In the genomic region with DNA sequence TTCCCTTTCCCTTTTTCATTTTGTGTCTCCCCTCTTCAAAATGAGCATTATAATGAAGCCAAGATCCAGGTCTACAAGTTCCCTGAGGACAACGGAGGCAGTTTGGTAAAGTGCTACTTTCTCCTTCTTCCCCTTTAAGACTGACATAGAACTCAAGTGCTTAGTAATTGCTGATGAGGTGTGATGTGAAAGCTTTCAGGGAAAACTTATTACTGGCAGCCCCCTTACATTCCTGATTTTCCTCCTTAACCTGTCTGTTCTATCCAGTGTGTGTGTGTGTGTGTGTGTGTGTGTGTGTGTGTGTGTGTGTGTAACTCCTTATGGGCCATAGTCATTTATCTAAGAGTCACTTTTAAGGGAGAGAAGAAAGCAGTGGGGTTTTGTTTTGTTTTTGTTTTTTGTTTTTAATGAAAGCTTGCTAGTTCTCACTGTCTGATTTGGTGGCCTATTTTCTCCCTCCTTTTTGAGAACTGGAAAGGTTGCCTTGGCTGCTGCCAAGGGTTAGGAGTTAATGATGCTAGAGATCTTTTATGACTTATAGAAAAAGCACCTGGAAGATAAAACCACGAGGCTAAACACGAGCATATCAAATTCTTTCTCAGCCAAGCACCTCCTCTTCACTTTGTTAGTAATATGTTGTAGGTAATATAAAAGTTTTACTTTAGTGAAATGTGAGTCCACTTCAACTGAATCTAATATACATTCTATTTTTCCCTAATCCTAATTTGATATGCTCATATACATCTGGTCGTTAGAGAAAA, we compare ENCODE assay signal across 7 mouse cellular contexts.
DNase-seq lines count a peak whose midpoint lies in the region; ATAC-seq and TF ChIP-seq lines count a peak whose summit lies in the region.

No protein-coding gene starts in this region.

- H3K27ac ChIP-seq in ES-E14 (ENCODE audit: insufficient read depth, low read depth, low read length, poor library complexity, severe bottlenecking) = peak overlapping the region; percentile 61; the same call in 1 of the 2 replicates

- intact Hi-C loops in left cerebral cortex, postnatal 36 days (cut with DNase I) = loop anchor here (5.0 to 10.0 kb wide), 2 partner anchors 51 to 61 kb away; no protein-coding TSS in a partner anchor

- H3K9ac ChIP-seq in ES-E14 (ENCODE audit: insufficient read depth, low read depth, low read length, poor library complexity, severe bottlenecking) = peak overlapping the region; percentile 57; the same call in 1 of the 2 replicates

- ATAC-seq in hematopoietic stem cell, adult 5-6 weeks (replicated peaks in 1 of 2; ENCODE audit: insufficient read depth in 1 of 2, low FRiP score in 2 of 2, low TSS enrichment in 1 of 2, low read depth in 1 of 2, poor library complexity in 2 of 2, severe bottlenecking in 2 of 2) = peak; percentile 24 to 25; a peak in 2 of 4 replicates

- peak overlapping the region; percentile 71 to 87 for H3K4me3 ChIP-seq in ES-E14 (ENCODE audit: insufficient read depth in 1 of 2, low read depth in 1 of 2, low read length in 2 of 2, poor library complexity in 1 of 2, severe bottlenecking in 1 of 2)

- H3K9me3 ChIP-seq in ES-E14 (ENCODE audit: control insufficient read depth, insufficient read depth, low read depth, low read length) = no peaks in the 10 kb centered on the region

- peaks cover 8 to 9% of the 10 kb centered on the region in 2 experiments for H3K4me1 ChIP-seq in ES-E14 (ENCODE audit: control insufficient read depth in 2 of 2, insufficient read depth in 2 of 2, low read length in 2 of 2, poor library complexity in 1 of 2)

- H3K36me3 ChIP-seq in ES-E14 (ENCODE audit: control insufficient read depth, insufficient read depth, low read length, poor library complexity, severe bottlenecking) = no peaks in the 10 kb centered on the region

- DNase-seq in ES-E14 (ENCODE audit: low read depth, low spot score) (no peak), adipocyte (ENCODE audit: low spot score) (peak; percentile 11)
- DNase-seq in lung, postnatal 10 days = peak; percentile 16
- DNase-seq in thymus, postnatal 10 days (ENCODE audit: low spot score in 2 of 2) = no peak
- DNase-seq in left cerebral cortex, postnatal 36 days (ENCODE audit: low spot score in 2 of 2) = no peak
- DNase-seq in urinary bladder, postnatal 25 days (ENCODE audit: low spot score) = no peak

- in situ Hi-C loops in ES-E14 (cut with MboI; ENCODE audit: low sequenced_read_pairs in 2 of 2, unreplicated experiment in 2 of 2) = no loop called here

TF ChIP-seq in ES-E14, 5 proteins besides CTCF, POLR2A, EP300 and RAD21:
- TF ChIP-seq ZNF384 (IDR thresholded peaks at IDR 0.05; ENCODE audit: low read depth, low read length) = no peak
- no peak for TF ChIP-seq ZC3H11A (IDR thresholded peaks at IDR 0.05; ENCODE audit: borderline replicate concordance, low read depth, low read length)
- TF ChIP-seq MAFK (IDR thresholded peaks at IDR 0.05; ENCODE audit: insufficient read depth, low read depth, low read length) = no peak
- TF ChIP-seq CHD2 (IDR thresholded peaks at IDR 0.05; ENCODE audit: low read depth, low read length) = no peak
- no peak for TF ChIP-seq HCFC1 (IDR thresholded peaks at IDR 0.05; ENCODE audit: borderline replicate concordance, insufficient read depth, low read length)

Comparison
In these comparisons a context has a peak if more than half of its experiments do, and no peak if none do; other contexts are left out.
1. DNase-seq: peak in adipocyte (single experiment) and lung, postnatal 10 days (single experiment); none in ES-E14 (single experiment), thymus, postnatal 10 days (0 of 2), left cerebral cortex, postnatal 36 days (0 of 2) and urinary bladder, postnatal 25 days (single experiment).